Mouse (Mus musculus) embryonic fibroblast, embryonic 13.5 days (primary cell): Measurements from ENCODE around the gene Fnbp1l.

Experiments
- CTCF ChIP-seq: IDR thresholded peaks from 2 replicates; pipeline ENCODE4 v1.5.1; 2011; ENCODE audit warnings: mild to moderate bottlenecking, control low read depth, low read length, moderate library complexity, borderline replicate concordance; ENCODE audit not compliant: insufficient read depth
- POLR2A ChIP-seq: IDR thresholded peaks from 2 replicates; pipeline ENCODE4 v1.6.1; 2011; ENCODE audit warnings: low read depth, mild to moderate bottlenecking, control low read depth, low read length, moderate library complexity

DNA sequence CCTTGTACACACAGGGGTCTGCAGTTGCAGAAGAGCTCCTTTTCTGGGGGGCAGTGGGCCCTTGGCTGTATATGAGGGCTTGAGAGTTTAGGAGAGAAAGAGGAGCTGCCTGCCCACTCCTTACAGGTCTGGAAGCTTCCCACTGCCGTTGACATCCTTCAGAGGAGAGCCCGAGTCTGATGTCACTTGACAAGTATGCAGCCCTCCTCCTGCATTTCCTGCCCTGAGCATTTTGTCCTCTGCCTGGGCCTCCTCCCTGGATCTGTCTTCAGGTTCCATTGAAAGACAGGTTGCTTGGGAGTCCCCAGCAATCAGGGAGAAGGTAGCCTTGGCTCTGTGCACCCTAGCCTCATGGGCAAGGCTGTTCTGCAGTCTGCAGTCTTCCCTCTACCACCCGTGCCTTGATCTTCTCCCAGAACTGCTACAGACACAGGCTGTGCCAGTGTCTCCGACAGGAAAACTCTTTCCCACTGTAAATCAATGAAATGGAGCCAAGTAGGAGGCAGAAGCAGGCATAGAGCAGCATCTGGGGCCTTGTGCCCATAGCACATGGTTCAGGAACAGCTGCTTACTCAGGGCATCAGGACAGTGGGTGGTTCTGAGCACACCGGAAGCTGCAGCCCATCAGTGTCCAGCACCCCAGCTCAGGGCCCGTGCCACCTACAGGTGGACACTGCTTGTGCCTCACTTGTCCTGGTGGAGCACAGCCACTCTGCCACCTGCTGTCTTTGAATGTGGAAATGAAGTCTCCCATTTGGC, 103.8 kb downstream of the Fnbp1l start:
- TF ChIP-seq CTCF (no peak), POLR2A (no peak)
